Mouse (Mus musculus) embryonic facial prominence, embryonic 10.5 days (tissue): ENCODE data around the gene Fam129b. TPM values are rescaled to one million over a fixed set of nuclear protein-coding genes. Genes with fewer than 3 reads are reported as not detected.

Source experiments
- DNase-seq: peaks from one replicate; pipeline ENCODE4 v3.0.0-alpha.2; 2017; ENCODE audit warnings: low spot score
- H3K27ac ChIP-seq: fragments of 300-500 bp; sonication (generic); replicated peaks from 2 replicates; pipeline ENCODE4 v1.5.1; 2016; ENCODE audit warnings: mild to moderate bottlenecking
- H3K27me3 ChIP-seq: fragments of 300-500 bp; sonication (generic); replicated peaks from 2 replicates; pipeline ENCODE4 v1.6.1; 2016; ENCODE audit warnings: low read depth, mild to moderate bottlenecking; ENCODE audit not compliant: poor library complexity, severe bottlenecking
- H3K36me3 ChIP-seq: fragments of 300-500 bp; sonication (generic); replicated peaks from 2 replicates; pipeline ENCODE4 v1.6.1; 2016; ENCODE audit warnings: mild to moderate bottlenecking, moderate library complexity
- H3K4me1 ChIP-seq: fragments of 300-500 bp; sonication (generic); 2 replicates; pipeline ENCODE4 v1.6.1; 2016
- H3K4me3 ChIP-seq: fragments of 300-500 bp; sonication (generic); 2 replicates; pipeline ENCODE4 v1.5.1; 2016; ENCODE audit warnings: mild to moderate bottlenecking, moderate library complexity
- H3K9me3 ChIP-seq: fragments of 300-500 bp; sonication (generic); 2 replicates; pipeline ENCODE4 v1.6.1; 2016; ENCODE audit warnings: mild to moderate bottlenecking
- WGBS: fragments of 180-500 bp; shearing (Covaris S2); methylation state at CpG from one replicate; pipeline ENCODE4 v1.1.7; 2016; 5-methylcytosine and 5-hydroxymethylcytosine counted together
- polyA plus RNA-seq: library from polyadenylated mRNA; unstranded; fragments of >200 nt; fragmentation: Nextera tagmentation; extraction: Ambion mirVana; gene quantifications from 2 replicates; pipeline ENCODE4 v1.2.1, GENCODE M21; 2016

The Fam129b gene
- polyA plus RNA-seq, 1 experiment from 2014 or later = 46.4 TPM

- no peak for DNase-seq
Observed at GRCm38 (mm10) chr2:32869721-32870274, 6.1 kb upstream of the Fam129b start.

GRCm38 (mm10) chr2:32870275-32871100 is 5.4 kb upstream of the Fam129b start:
- WGBS = 49% methylated on average over 8 of the region's 8 CpGs
- H3K9me3 ChIP-seq = no peaks in the 10 kb centered on the region
- H3K27ac ChIP-seq = no peak overlapping the region
- H3K36me3 ChIP-seq = no peaks in the 10 kb centered on the region
- no peaks in the 10 kb centered on the region for H3K27me3 ChIP-seq
- DNase-seq = no peak
- H3K4me1 ChIP-seq = peaks cover 35% of the 10 kb centered on the region
- no peak overlapping the region for H3K4me3 ChIP-seq

More at GRCm38 (mm10) chr2:32869721-32870274, 6.1 kb upstream of the Fam129b start:
- Histone ChIP-seq H3K4me1 (peaks cover 30% of the 10 kb centered on the region), H3K36me3 (no peaks in the 10 kb centered on the region), H3K4me3 (no peak overlapping the region), H3K9me3 (no peaks in the 10 kb centered on the region), H3K27me3 (no peaks in the 10 kb centered on the region), H3K27ac (no peak overlapping the region)
- WGBS = 62% methylated on average over 6 of the region's 6 CpGs

GRCm38 (mm10) chr2:32874070-32874469 is 1.8 kb upstream of the Fam129b start:
- Histone ChIP-seq H3K9me3 (no peaks in the 10 kb centered on the region), H3K27ac (0 out of 2 replicates have a peak overlapping the region, but pooled peaks have one; percentile 58), H3K27me3 (no peaks in the 10 kb centered on the region), H3K4me1 (peaks cover 60% of the 10 kb centered on the region), H3K36me3 (no peaks in the 10 kb centered on the region), H3K4me3 (no peak overlapping the region)
- DNase-seq = no peak
- WGBS = 70% methylated on average over 3 of the region's 3 CpGs

GRCm38 (mm10) chr2:32874951-32875674 is 801 bp upstream of the Fam129b start:
- H3K27ac ChIP-seq = peak overlapping the region; percentile 95
- DNase-seq = no peak
- H3K4me1 ChIP-seq = peaks cover 71% of the 10 kb centered on the region
- H3K4me3 ChIP-seq = peak overlapping the region; percentile 88
- 16% methylated on average over 15 of the region's 15 CpGs for WGBS
- no peaks in the 10 kb centered on the region for H3K36me3 ChIP-seq
- no peaks in the 10 kb centered on the region for H3K9me3 ChIP-seq
- H3K27me3 ChIP-seq = no peaks in the 10 kb centered on the region

GRCm38 (mm10) chr2:32876490-32877302 is 782 bp downstream of the Fam129b start:
- peak; percentile 54 for DNase-seq

GRCm38 (mm10) chr2:32877303-32877702 is 1.4 kb downstream of the Fam129b start:
- H3K27ac ChIP-seq = peak overlapping the region; percentile 95
- H3K4me3 ChIP-seq = peak overlapping the region; percentile 88
- peaks cover 86% of the 10 kb centered on the region for H3K4me1 ChIP-seq
- DNase-seq = no peak
- H3K27me3 ChIP-seq = no peaks in the 10 kb centered on the region
- no peaks in the 10 kb centered on the region for H3K9me3 ChIP-seq
- 26% methylated on average over 5 of the region's 5 CpGs for WGBS
- no peaks in the 10 kb centered on the region for H3K36me3 ChIP-seq

More at GRCm38 (mm10) chr2:32876490-32877302, 782 bp downstream of the Fam129b start:
- Histone ChIP-seq H3K4me1 (peaks cover 80% of the 10 kb centered on the region), H3K36me3 (no peaks in the 10 kb centered on the region), H3K27me3 (no peaks in the 10 kb centered on the region), H3K27ac (peak overlapping the region; percentile 95), H3K4me3 (peak overlapping the region; percentile 88), H3K9me3 (no peaks in the 10 kb centered on the region)
- 2% methylated on average over 20 of the region's 20 CpGs for WGBS

GRCm38 (mm10) chr2:32877761-32878393 is 2.0 kb downstream of the Fam129b start:
- WGBS = 51% methylated on average over 6 of the region's 6 CpGs
- Histone ChIP-seq H3K9me3 (no peaks in the 10 kb centered on the region), H3K27me3 (no peaks in the 10 kb centered on the region), H3K4me1 (peaks cover 92% of the 10 kb centered on the region), H3K36me3 (no peaks in the 10 kb centered on the region), H3K4me3 (peak overlapping the region; percentile 88), H3K27ac (peak overlapping the region; percentile 95)
- DNase-seq = no peak

- WGBS = 51% methylated on average over 3 of the region's 3 CpGs
- Histone ChIP-seq H3K4me1 (peaks cover 96% of the 10 kb centered on the region), H3K4me3 (peak overlapping the region; percentile 88)
Observed at GRCm38 (mm10) chr2:32878396-32878795, 2.5 kb downstream of the Fam129b start.

DNA sequence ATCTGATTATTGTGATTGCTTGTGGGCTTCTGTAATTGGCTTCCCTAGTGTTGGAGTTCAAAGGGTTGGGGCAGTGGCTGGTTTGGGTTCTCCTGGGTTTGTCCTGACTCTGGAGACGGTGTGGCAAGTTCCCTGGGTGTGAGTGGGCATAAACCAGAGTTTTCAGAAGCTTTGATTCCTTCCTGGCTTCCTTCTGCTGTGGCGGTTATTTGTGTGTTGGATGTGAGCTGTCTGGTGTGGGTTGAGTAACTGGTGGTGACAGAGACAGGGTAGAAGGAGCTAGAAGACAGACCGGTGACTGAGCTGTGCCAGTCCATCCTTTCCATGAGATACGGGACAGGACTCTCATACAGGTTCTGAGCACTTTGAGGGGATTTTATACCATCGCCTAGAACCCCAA is 3.7 kb downstream of the Fam129b start:
- Histone ChIP-seq H3K27me3 (no peaks in the 10 kb centered on the region), H3K9me3 (no peaks in the 10 kb centered on the region), H3K36me3 (peaks cover 5% of the 10 kb centered on the region; the same call in 1 of the 2 replicates), H3K27ac (0 out of 2 replicates have a peak overlapping the region, but pooled peaks have one; percentile 30), H3K4me1 (peaks cover 96% of the 10 kb centered on the region), H3K4me3 (no peak overlapping the region)
- DNase-seq = no peak
- WGBS = 80% methylated on average over 5 of the region's 5 CpGs

More at GRCm38 (mm10) chr2:32878396-32878795, 2.5 kb downstream of the Fam129b start:
- no peaks in the 10 kb centered on the region for H3K9me3 ChIP-seq
- no peaks in the 10 kb centered on the region for H3K27me3 ChIP-seq
- peak; percentile 39 for DNase-seq
- H3K27ac ChIP-seq = peak overlapping the region; percentile 95; the same call in 1 of the 2 replicates
- peaks cover 3% of the 10 kb centered on the region; the same call in 1 of the 2 replicates for H3K36me3 ChIP-seq

DNA sequence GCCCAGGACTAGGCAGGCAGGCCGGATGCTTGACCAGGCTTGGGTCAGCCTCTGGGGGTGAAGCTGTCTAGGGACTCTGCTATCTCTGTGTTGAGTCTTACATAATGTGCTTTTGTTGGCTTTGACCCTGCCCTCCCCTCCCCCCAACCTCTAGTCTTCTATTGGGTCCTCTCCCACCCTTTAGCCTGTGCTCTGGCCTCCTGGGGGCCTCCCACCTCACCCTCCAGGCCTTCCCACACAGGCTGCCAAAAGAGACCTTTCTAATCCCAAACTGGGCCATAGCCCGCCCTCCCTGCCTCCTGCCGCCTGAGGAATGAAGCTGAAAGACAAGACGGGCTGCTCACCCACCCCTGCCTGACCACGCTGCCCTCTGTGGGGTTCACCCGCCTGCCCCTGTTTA is 5.1 kb downstream of the Fam129b start:
- Histone ChIP-seq H3K4me3 (peak overlapping the region; percentile 8), H3K4me1 (peaks cover 96% of the 10 kb centered on the region), H3K36me3 (peaks cover 5% of the 10 kb centered on the region; the same call in 1 of the 2 replicates), H3K27ac (peak overlapping the region; percentile 75), H3K9me3 (no peaks in the 10 kb centered on the region), H3K27me3 (no peaks in the 10 kb centered on the region)
- whole genome bisulfite sequencing = 21% methylated on average over 6 of the region's 6 CpGs
- DNase-seq = peak; percentile 34

- Histone ChIP-seq H3K27me3 (no peaks in the 10 kb centered on the region), H3K36me3 (peaks cover 5% of the 10 kb centered on the region; the same call in 1 of the 2 replicates), H3K27ac (peak overlapping the region; percentile 75), H3K9me3 (no peaks in the 10 kb centered on the region), H3K4me1 (peaks cover 93% of the 10 kb centered on the region), H3K4me3 (0 out of 2 replicates have a peak overlapping the region, but pooled peaks have one; percentile 8)
- DNase-seq = no peak
- 40% methylated on average over 3 of the region's 3 CpGs for WGBS
Observed at GRCm38 (mm10) chr2:32881723-32882122, 5.8 kb downstream of the Fam129b start.
